Mouse (Mus musculus) liver, embryonic 11.5 days (tissue): ENCODE measurements around the gene Tmem104. TPM values are rescaled to one million over a fixed set of nuclear protein-coding genes. Genes with fewer than 3 reads are reported as not detected.
A peak's percentile ranks its signal among the peaks of the same experiment; 100 is the strongest.

Experiments
- ATAC-seq: fragments of 200-750 bp; cut with Nextera tagmentation; replicated peaks from 2 replicates; pipeline ENCODE4 v1.8.0; 2017; ENCODE audit warnings: moderate number of reproducible peaks, mild to moderate bottlenecking, moderate TSS enrichment, moderate library complexity; ENCODE audit not compliant: low FRiP score
- DNase-seq: peaks from one replicate; pipeline ENCODE4 v3.0.0-alpha.2; 2017; ENCODE audit warnings: low spot score
- H3K27ac ChIP-seq: fragments of 300-500 bp; sonication (generic); 2 replicates; pipeline ENCODE4 v1.5.1; 2014; ENCODE audit warnings: mild to moderate bottlenecking, low read depth, low read length, control low read depth
- H3K27me3 ChIP-seq: fragments of 300-500 bp; sonication (generic); replicated peaks from 2 replicates; pipeline ENCODE4 v1.6.1; 2014; ENCODE audit warnings: low read length, mixed read lengths; ENCODE audit not compliant: control insufficient read depth, insufficient read depth
- H3K36me3 ChIP-seq: fragments of 300-500 bp; sonication (generic); 2 replicates; pipeline ENCODE4 v1.6.1; 2014; ENCODE audit warnings: mild to moderate bottlenecking, low read length, moderate library complexity, mixed read lengths; ENCODE audit not compliant: control insufficient read depth, insufficient read depth
- H3K4me1 ChIP-seq: fragments of 300-500 bp; sonication (generic); replicated peaks from 2 replicates; pipeline ENCODE4 v1.6.1; 2014; ENCODE audit warnings: low read length, mixed read lengths; ENCODE audit not compliant: control insufficient read depth, insufficient read depth
- H3K4me2 ChIP-seq: fragments of 300-500 bp; sonication (generic); 2 replicates; pipeline ENCODE4 v1.6.1; 2014; ENCODE audit warnings: mild to moderate bottlenecking, control low read depth, moderate library complexity
- H3K4me3 ChIP-seq: fragments of 300-500 bp; sonication (generic); 2 replicates; pipeline ENCODE4 v1.5.1; 2014; ENCODE audit warnings: low read depth, low read length, control low read depth
- H3K9ac ChIP-seq: fragments of 300-500 bp; sonication (generic); 2 replicates; pipeline ENCODE4 v1.6.1; 2014; ENCODE audit warnings: low read depth, low read length, control low read depth
- H3K9me3 ChIP-seq: fragments of 300-500 bp; sonication (generic); 2 replicates; pipeline ENCODE4 v1.6.1; 2016; ENCODE audit warnings: low read length, inconsistent platforms, mixed read lengths; ENCODE audit not compliant: control insufficient read depth
- WGBS: fragments of 180-500 bp; shearing (Covaris S2); extraction: QIAGEN DNeasy Blood & Tissue Kit; methylation state at CpG from one replicate; pipeline ENCODE4 v1.1.7; 2014; 5-methylcytosine and 5-hydroxymethylcytosine counted together
- polyA plus RNA-seq: library from polyadenylated mRNA; unstranded; fragments of >200 nt; fragmentation: Nextera tagmentation; extraction: Ambion mirVana; gene quantifications from 2 replicates; pipeline ENCODE4 v1.2.1, GENCODE M21; 2014

Tmem104 gene
- polyA plus RNA-seq, 1 experiment from 2014 or later, result 10.8 TPM

DNA sequence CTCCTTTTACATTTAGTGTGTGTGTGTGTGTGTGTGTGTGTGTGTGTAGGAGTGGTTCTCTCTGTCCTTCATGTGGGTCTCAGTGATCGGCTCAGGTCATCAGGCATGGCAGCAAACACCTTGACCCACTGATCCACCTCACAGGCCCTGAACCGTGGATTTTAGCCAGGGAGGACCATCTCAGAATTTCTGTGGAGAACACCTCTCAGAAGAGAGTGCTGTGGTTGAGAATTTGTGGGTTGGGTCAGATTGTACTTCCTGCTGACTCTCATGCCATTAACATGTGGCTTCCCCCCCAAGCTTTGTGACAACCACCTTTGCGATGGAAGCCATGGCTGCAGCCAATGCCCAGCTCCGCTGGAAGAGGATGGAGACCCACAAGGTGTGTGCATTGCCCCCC, 13.2 kb downstream of the Tmem104 start:
- peaks cover 5% of the 10 kb centered on the region; the same call in 1 of the 2 replicates for H3K36me3 ChIP-seq

DNA sequence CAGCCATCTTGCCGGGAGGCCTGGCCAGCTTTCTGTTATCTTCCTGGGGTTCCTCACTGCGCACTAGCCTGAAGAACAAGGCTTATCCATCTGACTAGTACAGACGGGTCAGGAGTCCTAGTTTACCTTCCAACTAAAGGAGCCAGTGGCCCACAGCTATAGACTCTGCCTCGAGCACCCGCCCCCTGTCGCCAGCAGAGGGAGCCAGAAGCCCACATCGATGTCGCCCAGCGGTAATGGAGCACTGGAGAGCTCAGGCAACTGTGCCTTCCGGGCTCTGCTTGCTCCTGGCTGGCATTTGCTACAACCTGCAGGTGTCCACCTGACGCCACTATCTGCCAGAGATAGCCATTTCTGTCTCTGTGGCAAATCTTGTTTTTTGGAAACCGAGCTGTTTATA, 15.0 kb downstream of the Tmem104 start:
- DNase-seq, result peak; percentile 79
- Histone ChIP-seq H3K4me3 (no peak overlapping the region), H3K9ac (no peak overlapping the region), H3K27ac (no peak overlapping the region), H3K36me3 (peaks cover 11% of the 10 kb centered on the region; the same call in 1 of the 2 replicates), H3K4me1 (peaks cover 7% of the 10 kb centered on the region; the same call in 1 of the 2 replicates), H3K27me3 (no peaks in the 10 kb centered on the region; the same call in 1 of the 2 replicates), H3K4me2 (no peak overlapping the region), H3K9me3 (no peaks in the 10 kb centered on the region)
- peak; percentile 76 for ATAC-seq
- 22% methylated on average over 12 of the region's 12 CpGs for WGBS

More for the DNA sequence above, 13.2 kb downstream of the Tmem104 start:
- Histone ChIP-seq H3K27me3 (no peaks in the 10 kb centered on the region; the same call in 1 of the 2 replicates), H3K4me2 (no peak overlapping the region), H3K9me3 (no peaks in the 10 kb centered on the region), H3K4me1 (peaks cover 14% of the 10 kb centered on the region), H3K4me3 (no peak overlapping the region), H3K27ac (no peak overlapping the region), H3K9ac (no peak overlapping the region)
- ATAC-seq, result no peak
- no peak for DNase-seq
- WGBS, result 81% methylated on average over 4 of the region's 4 CpGs

DNA sequence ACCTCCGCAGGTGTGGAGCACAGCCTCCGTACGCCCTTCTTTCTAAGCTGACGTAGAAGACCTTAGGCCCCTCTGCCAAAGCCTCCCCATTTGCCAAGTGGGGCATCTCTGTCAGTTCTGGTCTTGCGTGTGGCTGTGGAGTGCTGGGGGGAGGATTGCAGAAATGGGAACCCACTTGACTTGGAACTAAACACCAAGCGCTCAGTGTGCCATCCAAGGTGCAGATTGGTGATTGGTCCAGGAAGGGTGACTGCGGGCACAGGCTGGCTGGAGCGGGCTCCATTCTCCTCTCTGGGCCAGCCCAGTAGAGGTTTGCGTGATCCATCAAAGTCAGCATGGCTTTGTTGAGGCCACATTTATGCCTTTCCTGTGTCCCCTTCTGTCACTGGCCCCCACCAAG, 15.5 kb downstream of the Tmem104 start:
- Histone ChIP-seq H3K4me3 (no peak overlapping the region), H3K4me2 (no peak overlapping the region), H3K27me3 (no peaks in the 10 kb centered on the region; the same call in 1 of the 2 replicates), H3K9ac (no peak overlapping the region), H3K27ac (no peak overlapping the region), H3K36me3 (peaks cover 13% of the 10 kb centered on the region; the same call in 1 of the 2 replicates), H3K9me3 (no peaks in the 10 kb centered on the region), H3K4me1 (peaks cover 7% of the 10 kb centered on the region; the same call in 1 of the 2 replicates)
- ATAC-seq (no peak), DNase-seq (no peak)
- WGBS, result 90% methylated on average over 9 of the region's 9 CpGs

DNA sequence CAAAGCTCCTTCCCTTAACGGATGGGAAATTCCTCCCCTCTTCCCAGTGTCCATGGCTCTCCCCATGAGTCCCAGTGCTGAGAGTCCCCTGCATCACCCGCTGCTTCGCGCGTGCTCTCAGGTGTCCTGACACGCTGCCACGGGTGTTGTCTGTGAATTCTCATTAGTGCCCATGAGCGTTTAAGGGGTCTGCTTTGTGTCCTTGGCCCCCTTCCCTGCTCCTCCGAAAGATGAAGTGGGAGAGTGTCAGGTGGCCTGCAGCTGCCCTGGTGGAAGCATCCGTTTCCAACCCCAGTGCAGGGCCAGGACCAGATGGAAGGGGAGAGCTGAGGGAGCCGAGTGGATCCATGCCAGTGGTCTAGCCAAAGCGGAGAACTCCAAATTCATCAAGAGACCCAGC, 20.8 kb downstream of the Tmem104 start:
- no peak for DNase-seq
- ATAC-seq, result no peak
- no peak overlapping the region for H3K9ac ChIP-seq
- peaks cover 11% of the 10 kb centered on the region; the same call in 1 of the 2 replicates for H3K36me3 ChIP-seq
- no peak overlapping the region for H3K4me3 ChIP-seq
- H3K4me1 ChIP-seq, result peaks cover 7% of the 10 kb centered on the region
- no peak overlapping the region for H3K27ac ChIP-seq
- H3K9me3 ChIP-seq, result no peaks in the 10 kb centered on the region
- H3K27me3 ChIP-seq, result no peaks in the 10 kb centered on the region
- WGBS, result 86% methylated on average over 12 of the region's 12 CpGs
- H3K4me2 ChIP-seq, result no peak overlapping the region

DNA sequence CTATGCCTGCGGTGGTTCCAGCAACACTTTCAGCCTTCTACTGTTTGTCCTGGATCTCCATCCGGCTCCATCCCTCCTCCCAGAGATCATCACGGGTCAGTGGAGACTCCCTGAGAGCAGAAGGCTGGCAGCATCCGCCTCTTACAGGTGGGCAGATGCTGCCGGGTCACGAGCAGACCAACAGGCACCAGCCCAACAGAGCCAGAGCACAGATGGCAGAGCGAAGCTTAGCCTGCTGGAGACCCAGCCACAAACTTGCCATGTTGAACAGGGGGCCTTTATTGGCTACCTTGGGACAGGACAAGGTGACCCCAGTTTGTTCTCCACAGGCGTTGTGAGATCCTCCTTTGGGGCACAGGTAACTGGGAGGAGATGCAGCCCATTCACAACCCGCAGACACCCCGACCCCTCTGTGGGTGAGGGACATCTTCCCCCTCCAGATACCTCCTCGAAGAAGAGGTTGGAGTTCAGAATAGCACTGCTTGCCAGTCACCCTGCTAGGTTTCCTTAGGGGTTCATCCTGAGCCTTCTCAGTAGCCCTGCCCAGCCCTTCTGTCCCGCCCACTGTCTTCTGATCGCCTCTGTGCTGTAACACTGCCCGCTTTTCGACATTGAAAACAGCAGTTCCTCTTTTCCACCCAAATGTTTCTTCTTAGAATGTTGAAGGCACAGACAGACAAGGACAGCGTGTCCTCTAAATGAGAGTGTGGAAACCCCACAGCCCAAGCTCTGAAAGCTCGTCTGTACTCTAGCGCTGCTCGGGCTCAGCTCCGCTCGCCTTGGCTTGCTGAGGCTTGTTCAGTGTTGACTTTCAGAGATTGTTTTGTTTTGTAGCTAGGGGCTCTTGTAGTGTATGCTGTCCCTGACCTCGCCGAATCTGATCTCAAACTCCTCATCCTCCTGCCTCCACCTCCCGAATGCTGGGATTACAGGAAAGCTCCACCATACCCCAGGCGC, 21.8 kb downstream of the Tmem104 start:
- Histone ChIP-seq H3K4me3 (no peak overlapping the region), H3K9me3 (no peaks in the 10 kb centered on the region), H3K27ac (no peak overlapping the region), H3K9ac (no peak overlapping the region), H3K4me2 (no peak overlapping the region), H3K36me3 (peaks cover 11% of the 10 kb centered on the region; the same call in 1 of the 2 replicates), H3K4me1 (peaks cover 7% of the 10 kb centered on the region), H3K27me3 (no peaks in the 10 kb centered on the region)
- ATAC-seq, result no peak
- DNase-seq, result no peak
- WGBS, result 77% methylated on average over 25 of the region's 25 CpGs

DNA sequence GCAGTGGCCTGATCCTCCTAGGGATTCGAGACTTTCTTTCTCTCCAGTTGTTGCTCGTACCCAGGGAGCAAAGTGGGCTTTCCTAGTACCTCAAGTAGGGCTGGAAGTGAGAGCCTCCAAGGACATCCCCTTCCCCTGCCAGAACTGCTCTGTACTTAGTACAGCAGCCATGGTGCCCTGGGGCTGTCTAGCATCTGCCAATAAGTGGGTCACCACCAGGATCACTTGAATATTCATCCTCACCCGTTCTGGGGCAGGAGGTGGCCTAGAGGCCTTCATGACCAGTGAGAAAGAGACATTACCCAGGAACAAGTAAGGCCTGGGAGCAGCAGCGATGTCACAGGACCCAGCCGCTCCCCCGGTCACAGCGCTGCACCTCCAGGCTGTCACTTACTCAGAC, 22.7 kb downstream of the Tmem104 start:
- H3K4me2 ChIP-seq, result no peak overlapping the region
- H3K27me3 ChIP-seq, result no peaks in the 10 kb centered on the region
- H3K9ac ChIP-seq, result no peak overlapping the region
- H3K4me3 ChIP-seq, result no peak overlapping the region
- WGBS, result 82% methylated on average over 7 of the region's 7 CpGs
- no peaks in the 10 kb centered on the region for H3K9me3 ChIP-seq
- H3K27ac ChIP-seq, result no peak overlapping the region
- peaks cover 7% of the 10 kb centered on the region for H3K4me1 ChIP-seq
- no peak for ATAC-seq
- DNase-seq, result no peak
- H3K36me3 ChIP-seq, result peaks cover 8% of the 10 kb centered on the region; the same call in 1 of the 2 replicates

DNA sequence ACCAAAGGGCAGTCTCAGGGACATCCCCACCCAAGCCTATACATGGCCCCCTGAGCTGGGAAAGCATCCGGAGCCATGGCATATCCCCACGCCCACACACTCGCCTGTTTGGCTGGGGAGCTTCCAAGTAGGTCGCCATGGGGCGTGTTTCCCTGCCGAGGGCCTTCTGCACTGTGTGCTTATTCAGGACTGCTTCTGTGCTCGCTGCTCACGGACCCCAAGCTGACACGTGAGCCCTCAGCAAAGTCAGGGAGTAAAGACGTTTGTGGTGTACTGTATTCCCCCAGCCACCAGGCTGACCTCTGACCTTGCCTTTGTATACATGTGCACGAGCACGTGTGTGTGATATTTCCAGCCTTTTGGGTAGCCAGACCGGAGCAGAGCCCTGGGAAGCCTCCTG, 24.8 kb downstream of the Tmem104 start:
- DNase-seq (no peak), ATAC-seq (no peak)
- Histone ChIP-seq H3K27me3 (no peaks in the 10 kb centered on the region), H3K4me2 (no peak overlapping the region), H3K36me3 (peaks cover 3% of the 10 kb centered on the region; the same call in 1 of the 2 replicates), H3K4me1 (peaks cover 1% of the 10 kb centered on the region; the same call in 1 of the 2 replicates), H3K4me3 (no peak overlapping the region), H3K9me3 (no peaks in the 10 kb centered on the region), H3K9ac (no peak overlapping the region), H3K27ac (no peak overlapping the region)
- 56% methylated on average over 13 of the region's 13 CpGs for whole genome bisulfite sequencing

DNA sequence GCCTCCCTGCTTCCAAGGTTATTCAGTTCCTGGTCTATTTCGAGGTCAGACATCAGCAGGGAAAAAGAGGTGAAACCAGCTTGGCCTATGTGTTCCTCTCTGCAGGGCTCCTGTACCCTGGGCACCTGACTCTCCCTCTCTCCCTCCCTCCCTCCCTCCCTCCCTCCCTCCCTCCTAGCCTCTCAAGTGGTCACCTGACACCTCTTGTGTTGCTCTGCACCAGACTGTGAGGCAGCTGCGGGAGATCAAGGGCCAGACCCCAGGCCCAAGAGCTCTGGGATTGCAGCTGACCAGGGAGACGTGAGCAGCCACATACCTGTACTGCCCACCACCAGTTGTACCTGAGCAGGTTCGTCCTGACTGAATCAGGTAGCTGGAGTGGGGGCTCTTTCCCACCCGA, 27.8 kb downstream of the Tmem104 start:
- Histone ChIP-seq H3K27ac (no peak overlapping the region), H3K27me3 (no peaks in the 10 kb centered on the region)

More for the DNA sequence above, 27.8 kb downstream of the Tmem104 start:
- WGBS, result 53% methylated on average over 5 of the region's 5 CpGs
- no peaks in the 10 kb centered on the region for H3K36me3 ChIP-seq
- H3K9me3 ChIP-seq, result no peaks in the 10 kb centered on the region
- no peak overlapping the region for H3K4me3 ChIP-seq
- no peak for DNase-seq
- no peak overlapping the region for H3K9ac ChIP-seq
- H3K4me2 ChIP-seq, result no peak overlapping the region
- H3K4me1 ChIP-seq, result peaks cover 29% of the 10 kb centered on the region
- ATAC-seq, result no peak
